Mouse (Mus musculus): Measurements from ENCODE around the gene Snx10.

DNA sequence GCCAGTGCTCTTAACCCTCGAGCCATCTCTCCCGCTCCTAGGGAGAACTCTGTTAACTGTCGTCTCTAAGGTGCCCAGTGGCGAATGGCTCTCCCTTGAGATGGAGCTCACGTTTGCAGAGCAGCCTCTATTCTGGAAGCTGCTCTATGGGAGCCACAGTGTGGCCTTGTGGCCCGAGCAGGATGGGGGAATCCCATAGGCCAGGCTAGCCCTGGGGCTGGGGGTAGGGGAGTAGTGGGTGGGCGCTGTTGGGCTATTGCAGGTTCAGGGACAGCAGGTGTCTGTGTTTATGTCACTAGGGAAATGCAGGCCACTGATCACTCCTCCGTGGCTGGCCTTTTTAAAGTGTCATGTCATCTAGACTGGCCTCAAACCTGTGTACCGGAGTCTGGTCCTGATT lies 58.4 kb downstream of the Snx10 start:
- no peak for TF ChIP-seq ZC3H11A (IDR thresholded peaks at IDR 0.05; ENCODE audit: borderline replicate concordance, low read depth, low read length)
- TF ChIP-seq CHD2 (IDR thresholded peaks at IDR 0.05; ENCODE audit: low read depth, low read length) = no peak
- TF ChIP-seq MAFK (IDR thresholded peaks at IDR 0.05; ENCODE audit: insufficient read depth, low read depth, low read length) = no peak

Measured in ES-E14 (cell line).